8 mouse cellular contexts compared by ENCODE assay signal in the genomic region with DNA sequence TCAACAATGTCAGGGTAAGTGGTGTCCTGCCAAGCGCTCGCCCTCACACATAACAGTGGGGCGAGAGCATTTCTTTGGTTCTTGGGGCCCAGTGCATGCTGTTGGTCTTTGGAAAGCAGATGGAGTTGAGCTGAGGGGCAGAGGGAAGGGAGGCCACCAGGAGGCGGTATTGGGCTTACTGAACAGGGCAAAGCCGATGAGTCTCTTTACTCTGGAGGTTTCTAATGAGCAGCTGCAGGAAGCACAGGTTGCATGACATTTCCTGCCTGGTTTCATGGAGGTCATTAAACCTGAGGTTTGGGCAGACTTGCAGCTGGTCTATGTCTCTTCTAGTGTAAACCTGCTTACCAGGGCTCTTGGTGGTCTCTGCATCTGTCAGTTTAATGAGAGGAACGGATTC. TPM values are rescaled to one million over a fixed set of nuclear protein-coding genes. Genes with fewer than 3 reads are reported as not detected.
DNase-seq lines count a peak whose midpoint lies in the region; ATAC-seq and TF ChIP-seq lines count a peak whose summit lies in the region.
"Had no signal": no experiment of that assay in that cellular context is flagged by ENCODE, and none has a peak within 500 bp of the region (broad histone marks: within the 10 kb centered on the region; RNA-seq: fewer than 3 reads in every experiment).

No protein-coding gene starts in this region.

- peaks cover 47% of the 10 kb centered on the region for H3K36me3 ChIP-seq in ES-Bruce4 (ENCODE audit: control insufficient read depth, insufficient read depth, low read length, poor library complexity, severe bottlenecking)
- peaks cover 28% of the 10 kb centered on the region for H3K36me3 ChIP-seq in liver, embryonic 14.5 days (replicated peaks; ENCODE audit: control insufficient read depth, insufficient read depth, low read depth)
- H3K36me3 ChIP-seq in spleen, adult 2 months (ENCODE audit: control insufficient read depth, insufficient read depth, low read length) = peaks cover 41% of the 10 kb centered on the region

- no peak for TF ChIP-seq EP300 in ES-Bruce4 (IDR thresholded peaks at IDR 0.05; ENCODE audit: insufficient read depth, low read depth, low read length)
- no peak for TF ChIP-seq EP300 in liver, embryonic 14.5 days (IDR thresholded peaks at IDR 0.05; ENCODE audit: low read depth)

- no peak overlapping the region for H3K27ac ChIP-seq in layer of hippocampus, adult 2 months
- H3K27ac ChIP-seq in ES-Bruce4 (ENCODE audit: insufficient read depth, low read length) = no peak overlapping the region
- H3K27ac ChIP-seq in liver, embryonic 14.5 days = no peak overlapping the region
- no peak overlapping the region for H3K27ac ChIP-seq in spleen, adult 2 months (ENCODE audit: insufficient read depth, low read length)
- H3K27ac ChIP-seq: neural tube, embryonic 12.5 days had no signal

- no peak overlapping the region for H3K4me3 ChIP-seq in layer of hippocampus, adult 2 months
- no peak overlapping the region for H3K4me3 ChIP-seq in ES-Bruce4 (ENCODE audit: low read depth, low read length)
- no peak overlapping the region for H3K4me3 ChIP-seq in liver, embryonic 14.5 days (ENCODE audit: insufficient read depth in 1 of 2, low read depth in 2 of 2, low read length in 2 of 2)
- H3K4me3 ChIP-seq in spleen, adult 2 months (ENCODE audit: extremely low read depth, insufficient read depth, insufficient read length) = no peak overlapping the region
- H3K4me3 ChIP-seq: neural tube, embryonic 12.5 days had no signal

- ATAC-seq in liver, embryonic 14.5 days (ENCODE audit: insufficient read depth) = 0 out of 2 replicates have a peak, but pooled peaks have one; percentile 30

- no peak overlapping the region for H3K9ac ChIP-seq in ES-Bruce4 (ENCODE audit: low read depth, poor library complexity, severe bottlenecking)
- no peak overlapping the region for H3K9ac ChIP-seq in liver, embryonic 14.5 days (replicated peaks)
- H3K9ac ChIP-seq: neural tube, embryonic 12.5 days had no signal

- 65% methylated on average over 6 of the region's 6 CpGs for WGBS in liver, embryonic 14.5 days (ENCODE audit: insufficient replicate concordance)
- WGBS in spleen, adult 2 months = 55% methylated on average over 6 of the region's 6 CpGs

- intact Hi-C loops in heart, postnatal 14 days (cut with DNase I) = loop anchor here (2.0 to 5.0 kb wide), 3 partner anchors 95 to 194 kb away; a partner anchor contains a TSS

- no peak overlapping the region for H3K4me2 ChIP-seq in liver, embryonic 14.5 days (ENCODE audit: low read depth)
- H3K4me2 ChIP-seq: neural tube, embryonic 12.5 days had no signal

- no peaks in the 10 kb centered on the region for H3K4me1 ChIP-seq in ES-Bruce4 (ENCODE audit: control insufficient read depth, insufficient read depth, low read length)
- H3K4me1 ChIP-seq in liver, embryonic 14.5 days (replicated peaks; ENCODE audit: control insufficient read depth in 2 of 2, insufficient read depth in 2 of 2, low read length in 1 of 2) = peaks cover 0 to under 1% of the 10 kb centered on the region in 2 experiments; a peak in 2 of 4 replicates
- peaks cover 2% of the 10 kb centered on the region; the same call in 1 of the 2 replicates for H3K4me1 ChIP-seq in spleen, adult 2 months (ENCODE audit: control insufficient read depth, insufficient read depth, insufficient read length)
- H3K4me1 ChIP-seq: neural tube, embryonic 12.5 days had no signal

- H3K9me3 ChIP-seq in ES-Bruce4 (replicated peaks; ENCODE audit: control insufficient read depth, insufficient read depth, low read length, poor library complexity, severe bottlenecking) = no peaks in the 10 kb centered on the region
- no peaks in the 10 kb centered on the region for H3K9me3 ChIP-seq in liver, embryonic 14.5 days (ENCODE audit: control insufficient read depth, low read length)
- H3K9me3 ChIP-seq: neural tube, embryonic 12.5 days had no signal

- TF ChIP-seq CTCF in layer of hippocampus, adult 2 months (conservative IDR thresholded peaks at IDR 0.05) = peak; percentile 72
- peak; percentile 75 for TF ChIP-seq CTCF in ES-Bruce4 (IDR thresholded peaks at IDR 0.05; ENCODE audit: low read depth, low read length)
- TF ChIP-seq CTCF in liver, embryonic 14.5 days (IDR thresholded peaks at IDR 0.05; ENCODE audit: low read depth) = peak; percentile 86
- peak; percentile 73; the same call in 1 of the 2 replicates for TF ChIP-seq CTCF in spleen, adult 2 months (IDR thresholded peaks at IDR 0.05; ENCODE audit: extremely low read depth, insufficient read depth, insufficient read length, insufficient replicate concordance)

- H3K27me3 ChIP-seq in ES-Bruce4 (ENCODE audit: control insufficient read depth, insufficient read depth, low read length, poor library complexity, severe bottlenecking) = no peaks in the 10 kb centered on the region
- no peaks in the 10 kb centered on the region for H3K27me3 ChIP-seq in liver, embryonic 14.5 days (ENCODE audit: control insufficient read depth, insufficient read depth, low read length)
- H3K27me3 ChIP-seq in spleen, adult 2 months (ENCODE audit: control insufficient read depth, insufficient read depth, low read length) = no peaks in the 10 kb centered on the region
- H3K27me3 ChIP-seq: neural tube, embryonic 12.5 days had no signal

- DNase-seq in layer of hippocampus, adult 2 months (ENCODE audit: low spot score in 2 of 2) = peak in 1 of 2 experiments; percentile 62
- DNase-seq in layer of hippocampus, adult 9-10 months (ENCODE audit: low spot score) = no peak
- DNase-seq in adrenal gland, postnatal 36 days = peak; percentile 36 to 66
- peak; percentile 59 to 76 for DNase-seq in heart, postnatal 14 days
- DNase-seq in liver, embryonic 14.5 days (ENCODE audit: low read depth in 3 of 3, low spot score in 3 of 3) = peak in 2 of 3 experiments; percentile 40 to 45
- peak; percentile 21 to 58 for DNase-seq in spleen, adult 2 months (ENCODE audit: low read depth in 1 of 2, low spot score in 2 of 2)

- no peak for TF ChIP-seq POLR2A in ES-Bruce4 (IDR thresholded peaks at IDR 0.05; ENCODE audit: insufficient read depth, low read length)
- no peak for TF ChIP-seq POLR2A in spleen, adult 2 months (IDR thresholded peaks at IDR 0.05; ENCODE audit: low read depth, low read length)

RNA-seq across cellular contexts. Expression of a gene that starts 9.5 kb away (rescaled TPM):
- 10 to 100 TPM; 62.7 to 69.0 TPM for total RNA-seq in layer of hippocampus, adult 2 months (2021)
- 34.7 and 35.5 TPM in 2 replicates for polyA plus RNA-seq in ES-Bruce4 (2011; ENCODE audit: insufficient read depth, insufficient read length, low read depth, missing spikeins)
- total RNA-seq in adrenal gland, postnatal 36 days (2021) = 10 to 100 TPM; 71.0 to 74.4 TPM
- total RNA-seq in heart, postnatal 14 days (2021) = 10 to 100 TPM; 33.2 to 33.3 TPM
- polyA plus RNA-seq in liver, embryonic 14.5 days (2012; rRNA removed) = 26.9 and 29.8 TPM in 2 replicates
- 31.9 and 33.0 TPM in 2 replicates for polyA plus RNA-seq in liver, embryonic 14.5 days (2014; fragmentation: Nextera tagmentation; extraction: Ambion mirVana)
- polyA plus RNA-seq in spleen, adult 2 months (2012; rRNA removed) = 57.0 and 61.6 TPM in 2 replicates

RNA-seq across cellular contexts. Expression of a gene that starts 28.3 kb away (rescaled TPM):
- total RNA-seq in layer of hippocampus, adult 2 months (2021) = not detected
- polyA plus RNA-seq in ES-Bruce4 (2011; ENCODE audit: insufficient read depth, insufficient read length, low read depth, missing spikeins) = 1.4 and 1.6 TPM in 2 replicates
- 10 to 100 TPM in 1 of 2 experiments, 1 to 10 TPM in 1; 6.7 to 12.5 TPM for total RNA-seq in adrenal gland, postnatal 36 days (2021)
- 10 to 100 TPM; 18.5 to 20.2 TPM for total RNA-seq in heart, postnatal 14 days (2021)
- polyA plus RNA-seq in liver, embryonic 14.5 days (2012; rRNA removed) = 2.7 and 2.8 TPM in 2 replicates
- polyA plus RNA-seq in liver, embryonic 14.5 days (2014; fragmentation: Nextera tagmentation; extraction: Ambion mirVana) = 2.9 and 3.1 TPM in 2 replicates
- polyA plus RNA-seq in spleen, adult 2 months (2012; rRNA removed) = 17.1 and 17.8 TPM in 2 replicates

RNA-seq across cellular contexts. Expression of a gene that starts 43.8 kb away (rescaled TPM):
- total RNA-seq in layer of hippocampus, adult 2 months (2021) = 10 to 100 TPM; 22.7 to 26.5 TPM
- polyA plus RNA-seq in ES-Bruce4 (2011; ENCODE audit: insufficient read depth, insufficient read length, low read depth, missing spikeins) = 19.5 and 19.9 TPM in 2 replicates
- 10 to 100 TPM; 34.6 to 39.8 TPM for total RNA-seq in adrenal gland, postnatal 36 days (2021)
- 10 to 100 TPM; 37.0 TPM for total RNA-seq in heart, postnatal 14 days (2021)
- 18.2 and 18.8 TPM in 2 replicates for polyA plus RNA-seq in liver, embryonic 14.5 days (2012; rRNA removed)
- 15.4 and 15.5 TPM in 2 replicates for polyA plus RNA-seq in liver, embryonic 14.5 days (2014; fragmentation: Nextera tagmentation; extraction: Ambion mirVana)
- 29.8 and 42.4 TPM in 2 replicates for polyA plus RNA-seq in spleen, adult 2 months (2012; rRNA removed)

RNA-seq across cellular contexts. Expression of a gene that starts 48.6 kb away (rescaled TPM):
- 10 to 100 TPM; 37.1 TPM for total RNA-seq in layer of hippocampus, adult 2 months (2021)
- polyA plus RNA-seq in ES-Bruce4 (2011; ENCODE audit: insufficient read depth, insufficient read length, low read depth, missing spikeins) = 58.2 and 59.1 TPM in 2 replicates
- total RNA-seq in adrenal gland, postnatal 36 days (2021) = 10 to 100 TPM; 36.1 to 43.7 TPM
- total RNA-seq in heart, postnatal 14 days (2021) = 10 to 100 TPM; 23.6 to 24.2 TPM
- 9.3 and 15.6 TPM in 2 replicates for polyA plus RNA-seq in liver, embryonic 14.5 days (2012; rRNA removed)
- polyA plus RNA-seq in liver, embryonic 14.5 days (2014; fragmentation: Nextera tagmentation; extraction: Ambion mirVana) = 13.2 and 14.2 TPM in 2 replicates
- polyA plus RNA-seq in spleen, adult 2 months (2012; rRNA removed) = 16.1 and 17.6 TPM in 2 replicates

Comparison
In these comparisons a context has a peak if more than half of its experiments do, and no peak if none do; other contexts are left out.
1. RNA of a gene that starts 28.3 kb away (total RNA-seq): 18.5 to 20.2 TPM in heart, postnatal 14 days and 6.7 to 12.5 TPM in adrenal gland, postnatal 36 days; not detected in layer of hippocampus, adult 2 months; every median in the first group is over 4 times any median in the second.
2. Peak in every context shown above with its lines, with median percentiles within 50 percentile points of each other: CTCF ChIP-seq.